Mouse (Mus musculus) neutrophil, adult 83 days (primary cell): ENCODE measurements around the gene Fmc1. TPM values are rescaled to one million over a fixed set of nuclear protein-coding genes. Genes with fewer than 3 reads are reported as not detected.

Experiments
- total RNA-seq, 2 experiments: library from RNA; stranded (reverse); gene quantifications; one replicate each; pipeline ENCODE4 v1.2.4; 2023

Fmc1 gene
- 10 to 100 TPM; 20.5 to 23.4 TPM for total RNA-seq

DNA sequence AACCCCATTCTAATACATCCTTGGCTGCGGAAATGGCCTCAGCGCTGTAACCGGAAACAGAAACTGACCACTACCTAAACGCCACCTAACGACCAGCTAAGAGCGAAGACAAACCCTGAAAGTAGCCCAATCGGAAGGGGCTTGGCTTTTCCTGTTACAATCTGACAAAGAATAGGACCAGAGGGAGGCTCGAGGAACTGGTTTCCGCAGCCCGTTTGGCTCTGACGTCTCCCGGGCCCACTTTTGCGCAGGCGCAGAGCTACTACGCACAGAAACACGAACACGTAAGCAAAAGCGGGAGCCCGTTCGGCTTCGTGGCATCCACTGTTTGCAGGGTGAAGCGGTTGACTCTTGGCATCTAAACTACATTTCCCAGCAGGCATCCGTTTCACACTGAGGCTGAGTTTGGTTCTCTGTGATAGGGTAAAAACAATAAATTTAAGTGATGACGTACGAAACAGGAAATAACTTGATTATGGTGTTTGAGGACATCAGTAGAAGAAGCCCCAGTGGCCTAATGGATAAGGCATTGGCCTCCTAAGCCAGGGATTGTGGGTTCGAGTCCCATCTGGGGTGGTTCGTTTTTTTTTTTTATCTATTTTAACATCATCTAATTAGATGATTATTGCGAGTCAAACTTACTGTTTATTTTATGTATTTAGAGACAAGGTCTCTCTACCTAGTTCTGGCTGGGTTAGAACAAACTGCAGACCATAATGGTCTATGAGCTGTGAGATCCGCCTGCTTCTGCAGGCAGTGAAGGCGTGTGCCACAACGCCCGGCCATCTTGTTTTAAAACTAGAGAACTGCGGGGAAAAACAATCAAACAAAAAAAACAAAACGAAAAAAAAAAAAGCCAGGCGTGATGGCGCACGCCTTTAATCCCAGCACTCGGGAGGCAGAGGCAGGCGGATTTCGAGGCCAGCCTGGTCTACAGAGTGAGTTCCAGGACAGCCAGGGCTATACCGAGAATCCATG lies at the start of gene Fmc1:
Fmc1 (plus strand) TSS at position 75 of the 978 bp plus-strand sequence.

DNA sequence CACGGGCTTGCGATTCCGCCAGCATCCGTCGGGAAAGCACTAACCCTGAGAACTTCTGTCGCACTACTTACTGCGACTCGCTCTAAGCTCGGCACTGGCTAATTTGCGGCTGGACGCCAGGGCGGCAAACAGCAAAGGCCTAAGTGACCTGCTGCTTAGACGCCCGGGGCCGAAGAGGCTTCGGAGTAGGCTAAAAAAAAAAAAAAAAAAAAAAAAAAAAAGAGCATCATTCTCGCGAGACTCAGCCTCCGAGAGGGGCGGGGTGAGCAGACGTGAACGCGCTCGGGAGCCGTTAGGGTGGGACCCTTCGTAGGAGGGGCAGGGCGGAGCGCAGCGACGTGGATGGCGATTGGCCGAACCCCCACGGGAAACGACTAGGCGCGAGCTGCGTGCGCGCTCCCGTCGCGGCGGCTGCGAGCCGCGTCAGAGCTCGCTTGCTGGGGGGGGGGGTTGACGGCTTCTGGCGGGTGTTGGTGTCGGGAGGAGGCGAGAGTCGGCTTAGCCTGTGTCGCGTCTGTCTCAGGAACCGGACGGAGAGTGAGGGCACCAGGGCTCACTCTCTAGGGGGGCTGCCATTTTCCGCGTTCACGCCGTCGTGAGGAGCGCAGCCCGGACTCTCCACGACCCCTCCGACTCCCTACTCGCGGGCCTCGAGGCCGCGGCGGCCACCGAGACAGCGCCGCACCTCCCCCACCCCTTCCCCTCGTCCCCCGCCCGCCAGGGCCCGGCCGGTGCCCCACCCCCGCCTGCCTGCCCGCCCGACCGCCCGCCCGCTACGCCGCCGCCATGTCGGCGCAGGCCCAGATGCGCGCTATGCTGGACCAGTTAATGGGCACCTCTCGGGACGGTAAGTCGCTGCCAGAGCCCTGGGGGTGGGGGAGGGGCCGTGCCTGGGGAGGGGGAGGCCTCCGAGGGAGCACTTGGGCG lies 18.0 kb downstream of the Fmc1 start, which contains the start of gene Luc7l2:
Luc7l2 (plus strand) TSS at position 273 of the 927 bp plus-strand sequence.

Other genes starting within 250 kb of the Fmc1 start
- 1 to 10 TPM; 1.4 to 1.8 TPM for gene Zc3hav1l, start 234.2 kb upstream of the Fmc1 start, total RNA-seq
- 10 to 100 TPM; 80.5 to 98.0 TPM for gene Zc3hav1, start 178.9 kb upstream of the Fmc1 start, total RNA-seq
- under 1 TPM; 0.09 to 0.11 TPM for gene Ttc26, start 152.0 kb upstream of the Fmc1 start, total RNA-seq
- 10 to 100 TPM; 26.2 to 28.5 TPM for gene Ubn2, start 99.6 kb upstream of the Fmc1 start, total RNA-seq
- 100 to 1,000 TPM; 251 to 272 TPM for gene Luc7l2, start 17.8 kb downstream of the Fmc1 start, total RNA-seq
- gene Klrg2, start 103.7 kb downstream of the Fmc1 start, total RNA-seq, result under 1 TPM in 1 of 2 experiments, not detected in 1; 0.11 TPM
- not detected for gene Clec2l, start 129.6 kb downstream of the Fmc1 start, total RNA-seq